Mouse (Mus musculus) Patski (cell line): ENCODE results near the gene Slc30a2. TPM values are rescaled to one million over a fixed set of nuclear protein-coding genes. Genes with fewer than 3 reads are reported as not detected.
A peak's percentile ranks its signal among the peaks of the same experiment; 100 is the strongest.
"Not testable (repeated sequence)": the region's sequence is repeated elsewhere in the genome, so short reads cannot be mapped to it uniquely, and the experiment has no call there.

Experiments
- ATAC-seq: fragments of 100-300 bp; one replicate; pipeline ENCODE4 v1.8.0; 2021
- CTCF ChIA-PET: fragments of 350-600 bp; sonication (Branson Sonifier 250); formaldehyde crosslinking; loops from one replicate; lab custom pipeline; 2022; ENCODE audit warnings: inconsistent platforms; lab: Charles Lee
- POLR2A ChIA-PET: fragments of 350-600 bp; sonication (Branson Sonifier 250); formaldehyde crosslinking; loops from one replicate; lab custom pipeline; 2022; ENCODE audit warnings: antibody characterized with exemption, inconsistent platforms; lab: Charles Lee
- DNase-seq: peaks from one replicate; pipeline ENCODE4 v3.0.0-alpha.2; 2011; ENCODE audit warnings: low read depth, low spot score
- H3K27me3 ChIP-seq: fragments of 371-371 bp; one replicate; pipeline ENCODE4 v1.5.1; 2021
- CTCF ChIP-seq: fragments of 100-300 bp; IDR thresholded peaks from one replicate; pipeline ENCODE4 v1.5.1; 2021
- in situ Hi-C: fragments of 300-500 bp; cut with MboI; formaldehyde crosslinking; loops from 3 replicates; pipeline ENCODE4 v1.11.1; 2018; ENCODE audit warnings: low pct_unique_long_range_greater_than_20kb, mixed read lengths
- polyA plus RNA-seq: library from polyadenylated mRNA; unstranded; gene quantifications from one replicate; pipeline ENCODE4 v1.2.3, GENCODE M21; 2021

The Slc30a2 gene
- polyA plus RNA-seq, 1 experiment from 2014 or later, result not detected

DNA sequence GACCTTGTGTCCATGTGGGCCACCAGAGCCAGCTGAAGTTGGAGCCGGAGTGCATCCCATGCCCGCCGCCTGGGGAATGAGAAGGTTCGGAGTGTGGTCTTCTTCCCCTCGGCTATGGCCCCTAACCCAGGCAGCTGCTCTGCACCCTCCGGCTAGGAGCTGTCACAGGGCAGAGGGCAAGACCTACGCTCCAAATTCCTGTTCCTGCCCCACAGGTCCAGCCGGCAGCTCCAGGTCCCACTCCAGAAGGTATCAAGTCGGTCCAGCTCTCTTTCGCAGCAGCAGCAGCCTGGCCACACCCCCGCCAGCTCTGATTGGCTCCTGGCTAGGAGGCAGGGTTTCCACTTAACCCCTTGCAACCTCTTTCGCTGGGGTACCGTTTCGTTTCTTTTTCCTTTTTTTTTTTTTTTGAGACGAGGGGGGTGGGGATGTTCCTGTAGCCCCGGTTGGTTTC, 29.3 kb downstream of the Slc30a2 start:
- DNase-seq (no peak), ATAC-seq (peak; percentile 45)
- ChIA-PET CTCF (no interaction called here), POLR2A (interaction anchor here (0.6 kb wide), 2 partner anchors 73 to 156 kb away, joined by 3 to 8 read pairs; no protein-coding TSS in a partner anchor)
- in situ Hi-C loops, result no loop called here
- no peak for TF ChIP-seq CTCF
- H3K27me3 ChIP-seq, result no peaks in the 10 kb centered on the region

DNA sequence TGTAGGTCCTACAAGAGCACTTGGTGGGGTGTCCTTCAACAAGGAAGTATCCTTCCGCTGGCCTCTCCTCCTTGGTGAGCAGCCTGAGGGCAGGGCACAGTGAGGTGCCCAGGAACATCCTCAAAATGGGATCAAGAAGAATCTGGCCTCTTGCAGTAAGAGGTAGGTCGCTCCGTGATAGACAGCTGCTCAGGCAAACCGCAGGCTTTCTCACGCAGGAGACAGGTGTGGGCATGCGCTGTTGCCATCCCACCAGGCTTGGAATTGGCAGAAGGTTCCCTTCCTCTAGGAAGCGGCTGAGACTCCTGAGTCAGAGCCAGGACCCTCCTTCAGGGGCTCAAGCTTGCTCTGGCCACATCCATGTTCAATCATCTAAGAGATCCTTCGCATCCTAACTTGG, 30.3 kb downstream of the Slc30a2 start:
- ATAC-seq, result no peak
- in situ Hi-C loops, result no loop called here
- no peak for TF ChIP-seq CTCF
- ChIA-PET POLR2A (no interaction called here), CTCF (no interaction called here)
- H3K27me3 ChIP-seq, result no peaks in the 10 kb centered on the region
- no peak for DNase-seq

DNA sequence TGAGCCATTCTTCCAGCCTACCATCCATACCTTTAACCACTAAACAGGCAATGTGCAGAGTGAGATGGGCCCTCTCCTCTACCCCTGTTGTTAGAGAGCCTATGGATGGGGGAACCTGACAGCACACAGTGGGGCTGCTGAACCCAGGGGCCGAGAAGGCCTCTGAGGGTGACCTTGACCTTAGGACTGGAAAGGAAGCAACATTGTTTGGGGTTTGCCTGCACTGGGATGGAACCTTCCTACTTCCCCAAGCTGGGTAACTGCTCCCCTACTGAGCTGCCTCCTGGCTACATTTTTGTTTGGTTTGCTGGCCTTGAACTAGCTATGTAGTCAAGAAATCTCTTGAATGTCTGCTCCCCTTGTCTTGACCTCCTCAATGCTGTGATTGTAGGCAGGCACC, 31.3 kb downstream of the Slc30a2 start:
- no peak for ATAC-seq
- no peaks in the 10 kb centered on the region for H3K27me3 ChIP-seq
- CTCF ChIA-PET, result no interaction called here
- POLR2A ChIA-PET, result no interaction called here
- TF ChIP-seq CTCF, result no peak
- DNase-seq, result no peak
- in situ Hi-C loops, result no loop called here

DNA sequence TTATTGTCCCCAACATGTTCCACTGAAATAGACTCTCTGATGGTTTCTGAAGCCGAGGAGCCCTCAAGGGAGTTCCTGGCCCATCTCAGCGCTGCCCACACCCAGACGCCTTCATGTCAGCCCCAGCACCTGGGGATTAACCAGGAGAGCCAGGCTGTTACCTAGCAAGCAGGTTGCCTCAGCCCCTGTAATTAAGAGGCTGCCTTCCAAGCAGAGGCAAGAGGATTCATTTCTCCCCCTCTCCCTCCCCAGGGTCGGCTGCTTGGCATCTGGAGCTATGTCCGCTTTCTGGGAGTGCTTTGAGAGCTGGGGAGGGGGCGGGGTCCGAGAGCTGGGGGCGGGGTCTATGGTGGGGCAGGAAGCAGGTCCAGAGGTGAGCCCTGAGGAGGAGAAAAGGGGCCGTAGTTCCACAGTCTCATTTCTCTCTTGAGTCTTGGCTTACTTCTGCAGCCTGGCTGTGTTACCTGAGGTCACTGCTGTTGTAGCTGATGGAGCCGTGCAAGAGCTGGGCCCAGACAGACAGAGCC, 35.2 kb downstream of the Slc30a2 start:
- no peak for ATAC-seq

GRCm38 (mm10) chr4:134379510-134379909, 36.5 kb downstream of the Slc30a2 start:
- CTCF ChIA-PET, result no interaction called here
- no peak for DNase-seq
- ATAC-seq, result no peak
- H3K27me3 ChIP-seq, result no peaks in the 10 kb centered on the region
- TF ChIP-seq CTCF, result no peak
- in situ Hi-C loops, result no loop called here
- POLR2A ChIA-PET, result no interaction called here

More for the DNA sequence above, 35.2 kb downstream of the Slc30a2 start:
- POLR2A ChIA-PET, result no interaction called here
- in situ Hi-C loops, result no loop called here
- DNase-seq, result no peak
- CTCF ChIA-PET, result no interaction called here
- no peaks in the 10 kb centered on the region for H3K27me3 ChIP-seq
- no peak for TF ChIP-seq CTCF

DNA sequence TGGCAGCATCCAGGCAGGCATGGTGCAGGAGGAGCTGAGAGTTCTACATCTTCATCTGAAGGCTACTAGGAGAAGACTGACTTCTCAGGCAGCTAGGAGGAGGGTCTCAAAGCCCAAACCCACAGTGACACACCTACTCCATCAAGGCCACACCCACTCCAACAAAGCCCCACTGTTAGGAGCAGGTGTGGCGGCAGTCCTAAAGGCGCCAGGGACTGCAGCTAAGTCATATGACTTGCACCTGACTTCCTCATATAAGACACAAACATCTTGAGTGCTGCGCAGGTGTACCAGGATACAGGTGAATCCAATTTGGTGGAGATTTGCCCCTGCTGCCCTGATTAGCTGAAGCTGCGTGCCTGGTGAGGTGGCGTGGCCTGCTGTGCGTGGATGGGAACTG, 40.8 kb downstream of the Slc30a2 start, which contains the start of gene Extl1:
Extl1 (minus strand) TSS at position 101 of the 400 bp plus-strand sequence.
- DNase-seq, POLR2A ChIA-PET, in situ Hi-C loops, CTCF ChIA-PET, H3K27me3 ChIP-seq, ATAC-seq: not testable (repeated sequence)

GRCm38 (mm10) chr4:134387268-134387667, 44.3 kb downstream of the Slc30a2 start:
- in situ Hi-C loops, result loop anchor here (5.0 kb wide), 1 partner anchor 130 kb away; no protein-coding TSS in a partner anchor
- ChIA-PET CTCF (no interaction called here), POLR2A (no interaction called here)
- no peak for TF ChIP-seq CTCF
- no peak for ATAC-seq
- DNase-seq, result no peak
- H3K27me3 ChIP-seq, result no peaks in the 10 kb centered on the region

DNA sequence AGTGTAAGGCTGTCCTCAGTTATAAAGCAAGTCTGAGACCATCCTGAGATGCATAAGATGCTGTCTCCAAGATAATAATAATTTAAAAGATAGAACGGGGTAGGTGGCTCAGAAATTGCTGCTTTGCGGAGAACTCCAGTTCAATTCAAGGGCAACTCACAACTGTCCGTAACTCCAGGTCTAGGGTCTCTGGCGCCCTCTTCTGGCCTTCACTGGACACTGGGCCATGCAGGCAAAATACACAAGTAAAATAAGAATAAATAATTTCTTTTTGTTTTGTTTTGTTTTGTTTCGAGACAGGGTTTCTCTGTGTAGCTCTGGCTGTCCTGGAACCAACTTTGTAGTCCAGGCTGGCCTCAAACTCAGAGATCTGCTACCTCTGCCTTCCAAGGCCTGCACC, 45.4 kb downstream of the Slc30a2 start:
- no peaks in the 10 kb centered on the region for H3K27me3 ChIP-seq

GRCm38 (mm10) chr4:134391636-134392035, 48.7 kb downstream of the Slc30a2 start:
- ChIA-PET POLR2A (no interaction called here), CTCF (no interaction called here)
- no peak for TF ChIP-seq CTCF
- in situ Hi-C loops, result no loop called here
- no peak for DNase-seq
- no peaks in the 10 kb centered on the region for H3K27me3 ChIP-seq
- no peak for ATAC-seq

More for the DNA sequence above, 45.4 kb downstream of the Slc30a2 start:
- peak; percentile 85 for TF ChIP-seq CTCF
- in situ Hi-C loops, result loop anchor here (5.0 kb wide), 1 partner anchor 131 kb away; no protein-coding TSS in a partner anchor
- ChIA-PET POLR2A (no interaction called here), CTCF (no interaction called here)
- no peak for ATAC-seq
- no peak for DNase-seq

- ChIA-PET POLR2A (no interaction called here), CTCF (no interaction called here)
- no peaks in the 10 kb centered on the region for H3K27me3 ChIP-seq
- DNase-seq (no peak), ATAC-seq (no peak)
- no peak for TF ChIP-seq CTCF
- in situ Hi-C loops, result no loop called here
Measured at GRCm38 (mm10) chr4:134392595-134392994, 49.6 kb downstream of the Slc30a2 start.

DNA sequence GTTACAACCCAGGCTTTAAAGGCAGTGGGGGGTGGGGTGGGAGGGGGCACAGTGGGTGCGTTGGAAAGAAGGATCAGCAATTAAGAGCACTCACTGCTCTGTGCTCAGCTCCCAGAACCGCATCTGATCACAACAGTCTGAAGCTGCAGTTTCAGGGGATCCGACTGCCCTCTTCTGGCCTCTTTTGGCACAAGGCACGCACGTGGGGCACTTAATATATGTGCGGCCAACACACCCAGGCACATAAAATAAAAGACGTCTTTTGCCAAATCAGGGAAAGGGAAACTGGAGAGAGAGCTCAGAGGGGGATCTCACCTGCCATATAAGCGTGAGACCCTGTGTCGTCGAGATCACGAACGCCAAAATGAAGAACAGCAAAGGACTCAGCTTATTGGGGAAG, 50.0 kb downstream of the Slc30a2 start:
- in situ Hi-C loops, result no loop called here
- no peaks in the 10 kb centered on the region for H3K27me3 ChIP-seq
- TF ChIP-seq CTCF, result no peak
- DNase-seq (no peak), ATAC-seq (no peak)
- ChIA-PET POLR2A (no interaction called here), CTCF (no interaction called here)
